Mouse (Mus musculus) liver, adult 2 months (tissue): Measurements from ENCODE around the gene Hspbp1. TPM values are rescaled to one million over a fixed set of nuclear protein-coding genes. Genes with fewer than 3 reads are reported as not detected.

Experiments used
- DNase-seq: peaks from one replicate; pipeline ENCODE4 v3.0.0-alpha.2; 2011; ENCODE audit warnings: low read depth, low spot score; ENCODE audit errors: extremely low read depth
- H3K27ac ChIP-seq: fragments of 200-500 bp; replicated peaks from 2 replicates; pipeline ENCODE4 v1.5.1; 2012; ENCODE audit warnings: low read depth, mild to moderate bottlenecking, control low read depth, inconsistent platforms, low read length; ENCODE audit not compliant: insufficient read depth
- H3K27me3 ChIP-seq: fragments of 200-500 bp; 2 replicates; pipeline ENCODE4 v1.6.1; 2012; ENCODE audit warnings: mild to moderate bottlenecking, moderate library complexity, low read length, inconsistent platforms; ENCODE audit not compliant: control insufficient read depth, insufficient read depth
- H3K36me3 ChIP-seq: fragments of 200-500 bp; 2 replicates; pipeline ENCODE4 v1.6.1; 2012; ENCODE audit warnings: low read length, inconsistent platforms; ENCODE audit not compliant: control insufficient read depth, insufficient read depth
- H3K4me1 ChIP-seq: fragments of 200-500 bp; 2 replicates; pipeline ENCODE4 v1.6.1; 2011; ENCODE audit warnings: low read length; ENCODE audit not compliant: control insufficient read depth, insufficient read depth
- H3K4me3 ChIP-seq: fragments of 200-500 bp; 2 replicates; pipeline ENCODE4 v1.5.1; 2011; ENCODE audit warnings: low read depth, mild to moderate bottlenecking, control low read depth, low read length, moderate library complexity; ENCODE audit not compliant: insufficient read depth
- H3K79me2 ChIP-seq: fragments of 200-500 bp; 2 replicates; pipeline ENCODE4 v1.6.1; 2012; ENCODE audit warnings: inconsistent platforms, mild to moderate bottlenecking, low read length, moderate library complexity; ENCODE audit not compliant: control insufficient read depth, insufficient read depth
- H3K9ac ChIP-seq: fragments of 200-500 bp; 2 replicates; pipeline ENCODE4 v1.6.1; 2012; ENCODE audit warnings: low read depth, mild to moderate bottlenecking, control low read depth, inconsistent platforms, low read length
- CTCF ChIP-seq: fragments of 200-500 bp; IDR thresholded peaks from 2 replicates; pipeline ENCODE4 v1.5.1; 2011; ENCODE audit warnings: low read depth, low read length, control low read depth
- POLR2A ChIP-seq: fragments of 200-500 bp; IDR thresholded peaks from 2 replicates; pipeline ENCODE4 v1.6.1; 2011; ENCODE audit warnings: low read length, control low read depth; ENCODE audit not compliant: insufficient read depth; ENCODE audit errors: extremely low read depth
- WGBS: fragments of 180-500 bp; shearing (Covaris S2); methylation state at CpG from one replicate; pipeline ENCODE4 v1.1.7; 2018; 5-methylcytosine and 5-hydroxymethylcytosine counted together
- polyA plus RNA-seq: library from polyadenylated mRNA; depleted of rRNA; stranded (reverse); fragments of >200 nt; gene quantifications from 2 replicates; pipeline ENCODE4 v1.2.3, GENCODE M21; 2012
- total RNA-seq: library from RNA; depleted of rRNA; stranded (reverse); fragments of >200 nt; gene quantifications from 2 replicates; pipeline ENCODE4 v1.2.3, GENCODE M21; 2014

Gene Hspbp1
- total and polyA plus RNA-seq, 2 experiments: 18.2 to 30.6 TPM

DNA sequence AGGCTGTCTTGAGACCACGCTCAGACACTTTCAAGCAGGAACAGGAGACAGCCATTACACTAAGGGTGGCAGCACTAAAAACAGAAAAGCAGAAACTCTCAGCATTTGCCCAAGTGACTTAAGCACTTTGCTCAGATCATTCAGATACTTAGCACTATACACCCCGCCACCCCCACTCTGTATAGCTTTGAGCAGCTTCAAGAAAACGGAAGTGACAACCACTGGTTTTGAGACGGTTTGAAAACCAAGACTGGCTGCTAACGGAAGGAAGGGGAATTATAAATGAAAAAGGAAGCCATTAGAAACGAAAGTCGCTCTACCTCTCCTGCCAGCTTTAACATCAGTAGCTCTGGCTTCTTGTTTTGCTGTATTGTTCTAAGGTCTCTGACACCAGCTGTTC is 31.1 kb downstream of the Hspbp1 start:
- H3K4me1 ChIP-seq: peaks cover 33% of the 10 kb centered on the region
- no peaks in the 10 kb centered on the region for H3K27me3 ChIP-seq
- H3K4me3 ChIP-seq: no peak overlapping the region
- TF ChIP-seq CTCF: no peak
- no peak for TF ChIP-seq POLR2A
- no peaks in the 10 kb centered on the region for H3K36me3 ChIP-seq
- peak; percentile 47 for DNase-seq
- peak overlapping the region; percentile 64 for H3K27ac ChIP-seq
- peaks cover 50% of the 10 kb centered on the region for H3K79me2 ChIP-seq
- 80% methylated on average over 7 of the region's 7 CpGs for WGBS
- no peak overlapping the region for H3K9ac ChIP-seq

GRCm38 (mm10) chr7:4653351-4653750 is 31.5 kb downstream of the Hspbp1 start:
- DNase-seq: no peak
- H3K79me2 ChIP-seq: peaks cover 47% of the 10 kb centered on the region
- no peak overlapping the region for H3K4me3 ChIP-seq
- peak overlapping the region; percentile 28; the same call in 1 of the 2 replicates for H3K27ac ChIP-seq
- H3K9ac ChIP-seq: no peak overlapping the region
- TF ChIP-seq POLR2A: no peak
- no peak for TF ChIP-seq CTCF
- H3K4me1 ChIP-seq: peaks cover 34% of the 10 kb centered on the region
- no peaks in the 10 kb centered on the region for H3K27me3 ChIP-seq
- WGBS: 79% methylated on average over 5 of the region's 5 CpGs
- no peaks in the 10 kb centered on the region for H3K36me3 ChIP-seq

DNA sequence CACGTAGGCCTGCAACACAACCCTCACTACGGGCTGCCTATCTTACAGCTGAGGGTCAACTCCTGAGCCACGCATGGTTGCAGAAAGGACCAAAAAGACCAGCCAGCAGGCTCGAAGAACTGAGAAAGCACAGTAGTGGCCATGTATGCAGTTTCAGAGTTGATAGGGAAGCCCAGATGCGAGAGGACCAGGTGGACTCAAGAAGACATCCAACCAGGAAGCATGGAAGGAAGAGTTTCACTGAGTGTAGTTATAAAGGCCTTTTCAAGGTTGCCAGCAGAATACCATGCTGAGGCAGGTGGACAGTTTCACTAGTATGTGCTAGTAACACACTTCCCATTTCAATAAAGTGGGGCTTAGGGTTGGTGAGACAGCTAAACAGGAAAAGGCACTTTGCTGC is 32.1 kb downstream of the Hspbp1 start:
- no peak overlapping the region for H3K27ac ChIP-seq
- no peak overlapping the region for H3K4me3 ChIP-seq
- peaks cover 36% of the 10 kb centered on the region for H3K4me1 ChIP-seq
- no peak for TF ChIP-seq POLR2A
- no peak for DNase-seq
- peaks cover 53% of the 10 kb centered on the region for H3K79me2 ChIP-seq
- no peaks in the 10 kb centered on the region for H3K36me3 ChIP-seq
- no peak overlapping the region for H3K9ac ChIP-seq
- WGBS: 82% methylated on average over 5 of the region's 5 CpGs
- no peaks in the 10 kb centered on the region for H3K27me3 ChIP-seq

GRCm38 (mm10) chr7:4651581-4651980 is 33.3 kb downstream of the Hspbp1 start:
- Histone ChIP-seq H3K4me3 (no peak overlapping the region), H3K27me3 (no peaks in the 10 kb centered on the region), H3K27ac (no peak overlapping the region; the same call in 1 of the 2 replicates), H3K79me2 (peaks cover 45% of the 10 kb centered on the region), H3K36me3 (no peaks in the 10 kb centered on the region), H3K9ac (no peak overlapping the region), H3K4me1 (peaks cover 30% of the 10 kb centered on the region)
- 52% methylated on average over 8 of the region's 8 CpGs for WGBS
- no peak for TF ChIP-seq CTCF
- TF ChIP-seq POLR2A: no peak
- peak; percentile 47 for DNase-seq

DNA sequence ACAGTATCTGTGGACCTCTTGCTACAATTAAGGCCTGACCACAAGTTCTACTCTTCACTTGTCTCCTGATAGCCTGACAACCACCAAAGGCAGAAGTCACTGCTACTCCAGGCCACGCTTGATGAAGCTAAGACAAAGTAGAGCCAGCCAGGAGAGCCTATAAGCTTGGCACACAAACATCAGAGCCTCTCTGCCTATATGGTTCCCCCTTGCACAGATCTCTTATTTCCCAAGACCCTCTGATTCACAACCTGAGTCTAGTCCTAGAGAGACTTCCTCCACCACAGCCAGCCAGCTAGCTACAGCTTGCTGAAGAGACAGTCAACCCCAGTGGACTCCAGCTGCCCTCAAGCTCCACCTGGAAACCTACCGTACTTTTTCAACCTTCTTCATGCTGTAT is 36.9 kb downstream of the Hspbp1 start:
- peaks cover 24% of the 10 kb centered on the region for H3K79me2 ChIP-seq
- no peaks in the 10 kb centered on the region for H3K27me3 ChIP-seq
- H3K9ac ChIP-seq: no peak overlapping the region; the same call in 1 of the 2 replicates
- no peak for DNase-seq
- no peak overlapping the region for H3K4me3 ChIP-seq
- 73% methylated on average over 2 of the region's 2 CpGs for WGBS
- no peak for TF ChIP-seq POLR2A
- TF ChIP-seq CTCF: no peak
- no peak overlapping the region for H3K27ac ChIP-seq
- peaks cover 16% of the 10 kb centered on the region for H3K36me3 ChIP-seq
- H3K4me1 ChIP-seq: peaks cover 17% of the 10 kb centered on the region

- 19% methylated on average over 6 of the region's 6 CpGs for WGBS
- H3K79me2 ChIP-seq: peaks cover 17% of the 10 kb centered on the region
- H3K9ac ChIP-seq: no peak overlapping the region
- peaks cover 11% of the 10 kb centered on the region for H3K4me1 ChIP-seq
- no peaks in the 10 kb centered on the region for H3K27me3 ChIP-seq
- TF ChIP-seq POLR2A (no peak), CTCF (no peak)
- DNase-seq: no peak
- H3K36me3 ChIP-seq: peaks cover 17% of the 10 kb centered on the region
- no peak overlapping the region for H3K4me3 ChIP-seq
- no peak overlapping the region for H3K27ac ChIP-seq
Observed at GRCm38 (mm10) chr7:4647291-4647690, 37.6 kb downstream of the Hspbp1 start.
